Mouse (Mus musculus) liver, embryonic 15.5 days (tissue): ENCODE measurements around the gene Atg14. TPM values are rescaled to one million over a fixed set of nuclear protein-coding genes. Genes with fewer than 3 reads are reported as not detected.

Experiments
- ATAC-seq: fragments of 200-750 bp; cut with Nextera tagmentation; 2 replicates; pipeline ENCODE4 v1.8.0; 2017; ENCODE audit warnings: moderate number of reproducible peaks, mild to moderate bottlenecking, moderate library complexity; ENCODE audit not compliant: insufficient read depth
- H3K27ac ChIP-seq: fragments of 300-500 bp; sonication (generic); replicated peaks from 2 replicates; pipeline ENCODE4 v1.5.1; 2015; ENCODE audit warnings: mild to moderate bottlenecking, inconsistent platforms
- H3K27me3 ChIP-seq: fragments of 300-500 bp; sonication (generic); 2 replicates; pipeline ENCODE4 v1.6.1; 2015; ENCODE audit warnings: mild to moderate bottlenecking, inconsistent platforms
- H3K36me3 ChIP-seq: fragments of 300-500 bp; sonication (generic); replicated peaks from 2 replicates; pipeline ENCODE4 v1.6.1; 2015; ENCODE audit warnings: moderate library complexity, mild to moderate bottlenecking, inconsistent platforms
- H3K4me1 ChIP-seq: fragments of 300-500 bp; sonication (generic); replicated peaks from 2 replicates; pipeline ENCODE4 v1.6.1; 2015; ENCODE audit warnings: inconsistent platforms
- H3K4me2 ChIP-seq: fragments of 300-500 bp; sonication (generic); 2 replicates; pipeline ENCODE4 v1.6.1; 2015; ENCODE audit warnings: moderate library complexity, mild to moderate bottlenecking, inconsistent platforms
- H3K4me3 ChIP-seq: fragments of 300-500 bp; sonication (generic); replicated peaks from 2 replicates; pipeline ENCODE4 v1.5.1; 2015; ENCODE audit warnings: mild to moderate bottlenecking, inconsistent platforms
- H3K9ac ChIP-seq: fragments of 300-500 bp; sonication (generic); 2 replicates; pipeline ENCODE4 v1.6.1; 2015; ENCODE audit warnings: moderate library complexity, mild to moderate bottlenecking, inconsistent platforms
- H3K9me3 ChIP-seq: fragments of 300-500 bp; sonication (generic); replicated peaks from 2 replicates; pipeline ENCODE4 v1.6.1; 2016; ENCODE audit warnings: inconsistent platforms
- WGBS: fragments of 180-500 bp; shearing (Covaris S2); methylation state at CpG from one replicate; pipeline ENCODE4 v1.1.7; 2015; ENCODE audit warnings: mixed read lengths; ENCODE audit not compliant: insufficient replicate concordance; 5-methylcytosine and 5-hydroxymethylcytosine counted together
- polyA plus RNA-seq: library from polyadenylated mRNA; unstranded; fragments of >200 nt; fragmentation: Nextera tagmentation; extraction: Ambion mirVana; gene quantifications from 2 replicates; pipeline ENCODE4 v1.2.1, GENCODE M21; 2015

Atg14 gene
- polyA plus RNA-seq, 1 experiment from 2014 or later = 7.4 TPM

GRCm38 (mm10) chr14:47576687-47577086 lies 6.2 kb upstream of the Atg14 start:
- no peak for ATAC-seq
- H3K4me3 ChIP-seq = no peak overlapping the region
- H3K4me2 ChIP-seq = no peak overlapping the region
- no peak overlapping the region for H3K9ac ChIP-seq
- H3K27me3 ChIP-seq = peaks cover 7% of the 10 kb centered on the region; the same call in 1 of the 2 replicates
- peaks cover 8% of the 10 kb centered on the region for H3K4me1 ChIP-seq
- H3K27ac ChIP-seq = no peak overlapping the region
- 59% methylated on average over 4 of the region's 4 CpGs for WGBS
- H3K36me3 ChIP-seq = no peaks in the 10 kb centered on the region
- no peaks in the 10 kb centered on the region for H3K9me3 ChIP-seq

GRCm38 (mm10) chr14:47574721-47575120 lies 4.3 kb upstream of the Atg14 start:
- Histone ChIP-seq H3K9me3 (no peaks in the 10 kb centered on the region), H3K4me1 (0 out of 2 replicates have a peak, but pooled peaks cover 2% of the 10 kb centered on the region), H3K4me2 (no peak overlapping the region), H3K36me3 (no peaks in the 10 kb centered on the region), H3K27ac (no peak overlapping the region), H3K27me3 (peaks cover 7% of the 10 kb centered on the region; the same call in 1 of the 2 replicates), H3K9ac (no peak overlapping the region), H3K4me3 (no peak overlapping the region)
- no peak for ATAC-seq
- 68% methylated on average over 11 of the region's 11 CpGs for WGBS

GRCm38 (mm10) chr14:47572707-47573106 lies 2.3 kb upstream of the Atg14 start:
- H3K4me1 ChIP-seq = peaks cover 15% of the 10 kb centered on the region
- H3K27me3 ChIP-seq = peaks cover 7% of the 10 kb centered on the region; the same call in 1 of the 2 replicates
- H3K36me3 ChIP-seq = no peaks in the 10 kb centered on the region
- WGBS = 56% methylated on average over 4 of the region's 4 CpGs
- H3K9ac ChIP-seq = no peak overlapping the region
- no peak overlapping the region for H3K4me3 ChIP-seq
- no peak for ATAC-seq
- no peak overlapping the region for H3K27ac ChIP-seq
- no peaks in the 10 kb centered on the region for H3K9me3 ChIP-seq
- no peak overlapping the region for H3K4me2 ChIP-seq

GRCm38 (mm10) chr14:47567962-47568652 lies 2.3 kb downstream of the Atg14 start:
- peak; percentile 90 for ATAC-seq
- under 1% methylated on average over 46 of the region's 46 CpGs for WGBS
- H3K9ac ChIP-seq = peak overlapping the region; percentile 82

GRCm38 (mm10) chr14:47563106-47563505 lies 7.3 kb downstream of the Atg14 start:
- no peaks in the 10 kb centered on the region for H3K9me3 ChIP-seq
- WGBS = 63% methylated on average over 4 of the region's 4 CpGs
- no peak overlapping the region for H3K4me3 ChIP-seq
- ATAC-seq = no peak
- H3K27ac ChIP-seq = no peak overlapping the region
- H3K36me3 ChIP-seq = peaks cover 16% of the 10 kb centered on the region; the same call in 1 of the 2 replicates
- H3K4me2 ChIP-seq = no peak overlapping the region
- H3K4me1 ChIP-seq = peaks cover 23% of the 10 kb centered on the region
- H3K9ac ChIP-seq = no peak overlapping the region
- no peaks in the 10 kb centered on the region for H3K27me3 ChIP-seq

More at GRCm38 (mm10) chr14:47567962-47568652, 2.3 kb downstream of the Atg14 start:
- Histone ChIP-seq H3K4me2 (peak overlapping the region; percentile 76), H3K36me3 (peaks cover 10% of the 10 kb centered on the region; the same call in 1 of the 2 replicates), H3K9me3 (no peaks in the 10 kb centered on the region), H3K27me3 (no peaks in the 10 kb centered on the region), H3K27ac (peak overlapping the region; percentile 79), H3K4me1 (peaks cover 28% of the 10 kb centered on the region), H3K4me3 (peak overlapping the region; percentile 85)

GRCm38 (mm10) chr14:47562530-47562929 lies 7.9 kb downstream of the Atg14 start:
- Histone ChIP-seq H3K27ac (no peak overlapping the region), H3K9me3 (no peaks in the 10 kb centered on the region), H3K27me3 (no peaks in the 10 kb centered on the region), H3K36me3 (peaks cover 16% of the 10 kb centered on the region; the same call in 1 of the 2 replicates), H3K4me3 (no peak overlapping the region), H3K4me1 (peaks cover 20% of the 10 kb centered on the region), H3K4me2 (no peak overlapping the region), H3K9ac (no peak overlapping the region)
- peak; percentile 12; the same call in 1 of the 2 replicates for ATAC-seq
- 80% methylated on average over 1 of the region's 1 CpGs for WGBS

GRCm38 (mm10) chr14:47560714-47561113 lies 9.7 kb downstream of the Atg14 start:
- no peak overlapping the region for H3K4me2 ChIP-seq
- no peaks in the 10 kb centered on the region for H3K27me3 ChIP-seq
- H3K36me3 ChIP-seq = peaks cover 22% of the 10 kb centered on the region
- peaks cover 8% of the 10 kb centered on the region; the same call in 1 of the 2 replicates for H3K4me1 ChIP-seq
- H3K27ac ChIP-seq = no peak overlapping the region
- no peak overlapping the region for H3K4me3 ChIP-seq
- no peaks in the 10 kb centered on the region for H3K9me3 ChIP-seq
- ATAC-seq = no peak
- 72% methylated on average over 2 of the region's 2 CpGs for WGBS
- no peak overlapping the region for H3K9ac ChIP-seq

- H3K4me2 ChIP-seq = no peak overlapping the region
- no peaks in the 10 kb centered on the region for H3K9me3 ChIP-seq
- H3K27ac ChIP-seq = no peak overlapping the region
- H3K4me1 ChIP-seq = no peaks in the 10 kb centered on the region
- peaks cover 49% of the 10 kb centered on the region for H3K36me3 ChIP-seq
- H3K4me3 ChIP-seq = no peak overlapping the region
- WGBS = 77% methylated on average over 5 of the region's 5 CpGs
- no peak for ATAC-seq
- H3K9ac ChIP-seq = no peak overlapping the region
- no peaks in the 10 kb centered on the region for H3K27me3 ChIP-seq
These were observed 15.2 kb downstream of the Atg14 start for GRCm38 (mm10) chr14:47555225-47555624.

- Histone ChIP-seq H3K36me3 (peaks cover 52% of the 10 kb centered on the region), H3K4me2 (no peak overlapping the region), H3K9ac (no peak overlapping the region), H3K9me3 (no peaks in the 10 kb centered on the region), H3K4me1 (no peaks in the 10 kb centered on the region), H3K4me3 (no peak overlapping the region), H3K27me3 (no peaks in the 10 kb centered on the region), H3K27ac (no peak overlapping the region)
- 72% methylated on average over 4 of the region's 4 CpGs for WGBS
- no peak for ATAC-seq
These were observed 16.2 kb downstream of the Atg14 start for GRCm38 (mm10) chr14:47554236-47554635.

GRCm38 (mm10) chr14:47553380-47553779 lies 17.1 kb downstream of the Atg14 start:
- H3K36me3 ChIP-seq = peaks cover 58% of the 10 kb centered on the region
- WGBS = 86% methylated on average over 2 of the region's 2 CpGs

GRCm38 (mm10) chr14:47551668-47552067 lies 18.8 kb downstream of the Atg14 start:
- Histone ChIP-seq H3K4me2 (no peak overlapping the region), H3K4me1 (no peaks in the 10 kb centered on the region), H3K27me3 (no peaks in the 10 kb centered on the region), H3K36me3 (peaks cover 72% of the 10 kb centered on the region), H3K4me3 (no peak overlapping the region), H3K27ac (no peak overlapping the region), H3K9ac (no peak overlapping the region), H3K9me3 (no peaks in the 10 kb centered on the region)
- 76% methylated on average over 6 of the region's 6 CpGs for WGBS
- ATAC-seq = no peak

More at GRCm38 (mm10) chr14:47553380-47553779, 17.1 kb downstream of the Atg14 start:
- Histone ChIP-seq H3K9me3 (no peaks in the 10 kb centered on the region), H3K9ac (no peak overlapping the region), H3K27ac (no peak overlapping the region), H3K4me2 (no peak overlapping the region), H3K4me3 (no peak overlapping the region), H3K4me1 (no peaks in the 10 kb centered on the region), H3K27me3 (no peaks in the 10 kb centered on the region)
- no peak for ATAC-seq
